Mouse (Mus musculus) liver, adult (tissue): Measurements from ENCODE around the gene Rgmb.

ENCODE experiments used
- GATA4 ChIP-seq: IDR thresholded peaks from 2 replicates; pipeline ENCODE4 v1.6.1; 2014; ENCODE audit warnings: mild to moderate bottlenecking, low read length; ENCODE audit not compliant: insufficient replicate concordance

Gene Rgmb

GRCm38 (mm10) chr17:15761191-15761590 is 69.6 kb downstream of the Rgmb start:
- no peak for TF ChIP-seq GATA4
